Mouse (Mus musculus) brown adipose tissue, adult 24 weeks (tissue): ENCODE data around the gene Esrra. TPM values are rescaled to one million over a fixed set of nuclear protein-coding genes. Genes with fewer than 3 reads are reported as not detected.

ENCODE experiments used
- H3K27ac ChIP-seq: fragments of 200-500 bp; replicated peaks from 2 replicates; pipeline ENCODE4 v1.5.1; 2012; ENCODE audit warnings: low read depth, mild to moderate bottlenecking, low read length
- H3K4me1 ChIP-seq: fragments of 200-500 bp; 2 replicates; pipeline ENCODE4 v1.6.1; 2012; ENCODE audit warnings: low read length, mixed read lengths; ENCODE audit not compliant: control insufficient read depth, insufficient read depth, insufficient read length
- H3K4me3 ChIP-seq: fragments of 200-500 bp; 2 replicates; pipeline ENCODE4 v1.5.1; 2012; ENCODE audit warnings: low read depth, mild to moderate bottlenecking, low read length, moderate library complexity; ENCODE audit not compliant: insufficient read depth
- polyA plus RNA-seq: library from polyadenylated mRNA; stranded (reverse); fragments of >200 nt; gene quantifications from 2 replicates; pipeline ENCODE4 v1.2.4, GENCODE M21; 2012; ENCODE audit not compliant: missing spikeins, insufficient read depth, insufficient read length

The Esrra gene
- polyA plus RNA-seq, 1 experiment = 86.4 TPM

DNA sequence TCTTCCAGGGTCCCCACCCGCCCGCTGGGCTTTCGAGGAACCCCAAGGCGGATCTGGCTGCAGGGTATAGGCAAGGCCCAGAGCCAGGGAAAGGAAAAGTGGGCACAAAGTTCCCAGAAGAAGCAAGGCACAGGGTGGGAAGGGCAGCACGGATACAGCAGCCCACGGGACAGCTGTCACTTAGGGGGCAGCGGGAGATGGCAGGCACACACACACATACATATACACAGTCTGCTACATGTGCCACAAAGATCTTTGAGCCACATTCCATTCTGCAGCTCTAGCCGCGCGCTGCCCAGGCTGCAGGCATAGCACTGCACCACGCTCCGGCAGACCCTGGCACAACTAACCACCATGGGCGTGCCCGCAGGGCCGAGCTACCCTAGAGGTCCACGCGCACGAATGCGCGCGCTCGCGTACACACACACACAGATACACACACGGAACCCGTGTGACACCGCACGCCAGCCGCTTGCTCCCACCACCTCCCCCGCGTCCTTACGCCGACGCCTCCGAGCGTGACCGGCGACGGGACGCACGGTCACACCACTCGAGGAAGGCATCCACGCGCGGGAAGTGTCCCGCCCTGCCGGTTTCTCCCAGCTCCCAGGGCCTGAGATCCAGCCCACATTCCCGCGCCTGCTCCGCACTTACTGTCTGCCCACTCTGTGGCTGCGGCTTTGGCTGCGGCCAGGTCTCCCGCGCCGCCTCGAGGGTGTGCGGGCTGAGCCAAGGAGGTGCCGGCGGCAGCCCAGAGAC lies 12.0 kb upstream of the Esrra start:
- Histone ChIP-seq H3K4me1 (peaks cover 12% of the 10 kb centered on the region; the same call in 1 of the 2 replicates), H3K4me3 (peak overlapping the region; percentile 47), H3K27ac (no peak overlapping the region)

DNA sequence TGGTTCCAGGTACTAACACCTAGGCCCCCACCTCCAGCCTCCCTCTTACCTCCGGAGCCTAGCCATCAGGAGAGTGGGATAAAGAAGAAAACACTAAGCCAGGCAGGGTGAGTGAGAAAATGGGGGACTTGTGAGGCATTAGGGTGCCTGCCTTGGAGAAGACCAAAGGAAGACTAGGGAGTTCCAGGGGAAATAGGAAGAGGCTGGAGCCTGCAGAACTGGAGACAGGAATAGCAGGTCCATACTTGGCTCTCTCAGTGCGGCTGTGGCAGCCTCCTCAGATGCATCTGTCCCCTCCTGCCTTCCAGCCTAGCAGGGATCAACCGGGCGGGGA lies 11.5 kb upstream of the Esrra start:
- no peak overlapping the region for H3K4me3 ChIP-seq
- peaks cover 12% of the 10 kb centered on the region; the same call in 1 of the 2 replicates for H3K4me1 ChIP-seq
- H3K27ac ChIP-seq = no peak overlapping the region

DNA sequence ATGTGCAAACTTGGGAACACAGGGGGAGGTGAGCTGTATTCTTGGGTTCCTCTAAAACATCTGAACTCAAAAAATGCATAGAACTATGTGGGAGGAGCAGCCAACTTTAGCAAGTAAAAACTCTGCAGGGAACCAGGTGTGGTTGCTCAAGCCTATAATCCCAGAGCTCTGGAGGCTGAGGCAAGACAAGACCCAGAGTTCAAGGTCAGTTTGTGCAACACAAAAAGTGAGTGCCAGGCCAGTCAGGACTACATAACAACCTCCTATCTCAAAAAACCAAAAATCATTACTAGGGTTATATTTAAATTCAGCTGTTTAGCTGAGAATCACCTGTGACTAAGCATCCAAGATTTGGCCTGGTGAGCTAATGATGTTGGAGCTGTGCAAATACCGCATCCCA lies 10.4 kb upstream of the Esrra start:
- Histone ChIP-seq H3K27ac (no peak overlapping the region), H3K4me1 (peaks cover 12% of the 10 kb centered on the region; the same call in 1 of the 2 replicates), H3K4me3 (no peak overlapping the region)

DNA sequence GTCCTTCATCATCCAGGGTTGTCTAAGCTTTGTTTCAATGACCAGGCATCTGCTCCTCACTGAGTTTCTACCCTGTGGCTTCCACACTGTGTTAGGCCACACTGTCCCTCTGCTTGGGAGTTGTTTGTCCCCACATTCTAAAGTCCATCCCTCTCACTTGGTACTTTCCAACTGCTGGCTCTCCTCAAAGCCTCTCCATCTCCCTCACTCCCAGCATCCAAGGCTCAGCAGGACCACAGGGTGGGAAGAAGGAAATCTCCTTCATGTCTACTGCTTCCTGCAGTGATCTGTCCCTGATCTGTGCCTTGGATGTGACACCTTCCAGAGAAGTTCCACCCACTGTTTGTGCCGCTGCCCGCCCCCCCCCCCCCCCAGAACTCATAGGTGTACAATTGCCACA lies 9.4 kb upstream of the Esrra start:
- Histone ChIP-seq H3K27ac (no peak overlapping the region), H3K4me1 (peaks cover 13% of the 10 kb centered on the region), H3K4me3 (no peak overlapping the region)

DNA sequence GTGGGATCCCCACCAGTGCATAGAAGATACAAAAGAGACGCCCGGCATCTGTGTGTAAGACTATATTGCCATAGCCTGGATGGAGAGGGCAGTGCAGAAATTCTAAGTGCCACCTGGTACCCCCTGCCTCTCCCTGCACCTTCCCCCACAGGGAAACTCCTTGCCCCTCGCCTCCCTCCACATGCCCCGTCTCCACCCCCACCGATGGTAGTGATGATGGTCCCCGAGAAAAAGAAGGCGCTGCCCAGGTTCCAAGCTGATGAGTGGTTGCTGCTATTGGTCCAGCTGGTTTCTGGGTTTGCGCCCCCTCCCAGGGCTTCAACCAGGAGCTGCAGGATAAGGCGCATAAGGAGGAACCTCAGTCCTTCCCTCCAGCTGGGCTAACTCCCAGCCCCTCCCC lies 6.5 kb upstream of the Esrra start:
- no peak overlapping the region for H3K4me3 ChIP-seq
- no peak overlapping the region for H3K27ac ChIP-seq

DNA sequence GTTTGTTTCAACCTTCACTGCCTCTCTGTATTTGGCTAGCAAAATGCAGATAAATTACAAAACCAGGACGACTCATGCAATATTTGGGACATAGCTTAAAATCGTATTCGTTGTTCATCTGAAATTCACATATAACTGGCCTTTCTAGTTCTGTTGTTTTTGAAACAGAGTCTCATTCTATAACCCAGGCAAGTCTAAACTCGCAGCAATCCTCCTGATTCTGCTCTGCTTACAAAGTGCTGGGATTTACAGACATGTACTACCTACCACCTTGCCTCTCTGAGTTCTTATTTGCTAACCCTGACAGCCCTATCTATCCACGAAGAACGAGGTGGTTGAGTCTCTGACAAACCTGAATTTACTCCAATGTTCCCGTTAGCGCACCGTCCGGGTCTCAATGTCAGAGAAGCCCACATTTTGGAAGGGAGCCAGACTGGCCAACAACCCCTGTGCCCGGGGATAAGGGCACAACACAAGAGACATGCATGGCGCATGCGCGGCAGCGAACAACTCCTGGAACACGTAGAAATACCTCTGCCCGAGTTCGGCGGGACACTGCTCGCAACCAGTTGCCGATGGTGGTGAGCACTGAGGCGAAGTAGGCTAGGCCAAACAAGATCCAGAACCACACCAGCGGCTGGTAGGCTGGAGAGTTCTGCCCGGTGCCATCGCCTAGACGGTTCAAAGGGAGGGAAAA lies 5.1 kb upstream of the Esrra start:
- Histone ChIP-seq H3K4me3 (peak overlapping the region; percentile 6; the same call in 1 of the 2 replicates), H3K27ac (no peak overlapping the region)

More for the DNA sequence above, 6.5 kb upstream of the Esrra start:
- H3K4me1 ChIP-seq = peaks cover 10% of the 10 kb centered on the region

DNA sequence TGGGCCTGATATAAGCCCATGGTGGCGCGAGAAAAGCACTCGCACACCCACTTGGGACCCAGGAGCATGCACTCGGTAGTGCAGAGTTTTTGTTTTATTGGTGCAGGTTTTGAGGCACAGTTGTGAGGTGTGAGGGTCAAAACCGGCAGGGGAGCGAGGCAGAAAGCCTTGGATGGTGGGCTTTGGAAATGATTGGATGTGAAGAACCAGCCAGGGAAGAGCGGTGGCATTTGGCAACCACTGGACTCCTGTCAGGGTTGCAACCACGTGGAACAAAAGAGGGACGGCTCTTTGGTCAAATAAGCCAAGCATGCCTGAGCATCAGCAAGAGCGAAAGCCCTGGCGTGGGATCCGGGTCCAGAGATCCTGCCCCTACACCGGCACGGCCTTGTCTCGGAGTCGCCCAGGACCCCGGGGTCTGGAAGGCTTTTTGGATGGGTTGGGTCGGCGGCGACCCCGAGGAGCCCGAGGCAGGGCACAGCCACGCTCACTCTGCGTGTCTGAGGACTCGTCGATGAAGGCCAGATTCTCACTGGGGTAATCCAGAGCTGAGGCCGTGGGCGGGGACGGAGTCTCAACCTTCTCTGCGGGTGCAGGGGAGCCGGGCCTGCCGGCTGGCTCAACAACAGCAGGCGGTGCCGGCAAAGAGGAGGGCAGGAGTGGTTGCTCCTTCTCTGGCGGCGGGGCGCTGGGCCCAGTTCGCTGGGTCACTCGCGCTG lies 4.2 kb upstream of the Esrra start:
- Histone ChIP-seq H3K27ac (no peak overlapping the region), H3K4me1 (peaks cover 8% of the 10 kb centered on the region), H3K4me3 (no peak overlapping the region)

More for the DNA sequence above, 5.1 kb upstream of the Esrra start:
- H3K4me1 ChIP-seq = peaks cover 8% of the 10 kb centered on the region

DNA sequence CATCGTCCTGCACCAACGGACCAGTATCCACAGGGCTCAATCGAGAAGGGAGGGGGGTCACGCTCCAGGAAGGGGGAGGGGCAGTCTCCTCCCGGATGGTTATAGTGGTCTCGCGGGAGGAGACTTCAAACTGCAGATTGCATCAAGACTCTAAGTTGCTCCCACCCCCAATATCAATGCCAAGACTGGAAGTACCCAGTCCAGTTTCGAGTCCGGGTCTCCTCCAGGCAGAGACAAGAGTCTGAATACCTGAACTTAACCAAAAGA lies 3.6 kb upstream of the Esrra start, which contains the start of gene Catsperz:
Gene Catsperz, minus strand, starts transcription at position 74 of the 267 bp plus-strand sequence.
- H3K4me3 ChIP-seq = peak within 1 kb of the TSS; percentile 25

DNA sequence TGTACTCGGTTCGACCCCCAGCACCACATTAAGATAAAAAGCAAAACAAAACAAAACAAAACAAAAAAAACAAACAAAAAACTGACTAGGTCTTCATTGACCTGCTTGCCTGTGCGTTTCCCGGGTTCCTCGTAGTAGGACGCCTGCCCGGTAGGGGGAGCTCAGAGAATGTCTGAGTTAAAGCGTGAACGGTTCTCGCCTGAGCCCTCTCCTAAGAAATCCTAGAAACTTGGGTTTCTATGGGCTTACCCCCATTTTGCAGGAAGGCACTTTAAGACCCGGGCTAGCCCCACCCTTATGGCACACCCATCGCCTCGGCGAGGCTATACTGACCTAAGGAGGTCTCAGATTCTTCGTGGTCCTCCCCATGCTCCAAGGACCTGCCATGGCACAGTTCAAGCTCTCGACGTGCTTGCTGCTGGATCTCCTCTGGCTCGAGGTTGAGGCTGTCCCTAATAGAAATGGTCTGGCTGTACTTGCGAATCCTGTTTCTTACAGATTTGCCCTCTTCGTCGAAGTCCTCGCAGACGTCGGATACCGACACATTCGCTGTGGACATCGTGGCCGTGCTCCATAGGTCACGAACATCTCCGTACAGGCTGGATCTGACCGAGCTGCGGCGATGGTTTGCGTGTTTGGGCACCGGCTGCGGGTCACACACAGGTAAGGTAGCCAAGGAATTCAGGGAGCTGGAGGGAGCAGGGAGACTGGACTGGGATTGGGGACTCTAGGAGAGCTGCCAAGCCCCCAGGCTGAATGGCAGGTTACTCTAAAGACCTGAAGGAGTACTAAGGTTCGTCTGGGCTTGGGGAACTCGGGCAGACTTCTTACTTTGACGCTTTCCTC lies 3.1 kb upstream of the Esrra start:
- H3K4me1 ChIP-seq = peaks cover 11% of the 10 kb centered on the region
- no peak overlapping the region for H3K27ac ChIP-seq
- H3K4me3 ChIP-seq = peak overlapping the region; percentile 25

More for the DNA sequence above, 3.6 kb upstream of the Esrra start, which contains the start of gene Catsperz:
- Histone ChIP-seq H3K27ac (no peak within 1 kb of the TSS), H3K4me1 (peaks cover 8% of the 10 kb centered on the region)

DNA sequence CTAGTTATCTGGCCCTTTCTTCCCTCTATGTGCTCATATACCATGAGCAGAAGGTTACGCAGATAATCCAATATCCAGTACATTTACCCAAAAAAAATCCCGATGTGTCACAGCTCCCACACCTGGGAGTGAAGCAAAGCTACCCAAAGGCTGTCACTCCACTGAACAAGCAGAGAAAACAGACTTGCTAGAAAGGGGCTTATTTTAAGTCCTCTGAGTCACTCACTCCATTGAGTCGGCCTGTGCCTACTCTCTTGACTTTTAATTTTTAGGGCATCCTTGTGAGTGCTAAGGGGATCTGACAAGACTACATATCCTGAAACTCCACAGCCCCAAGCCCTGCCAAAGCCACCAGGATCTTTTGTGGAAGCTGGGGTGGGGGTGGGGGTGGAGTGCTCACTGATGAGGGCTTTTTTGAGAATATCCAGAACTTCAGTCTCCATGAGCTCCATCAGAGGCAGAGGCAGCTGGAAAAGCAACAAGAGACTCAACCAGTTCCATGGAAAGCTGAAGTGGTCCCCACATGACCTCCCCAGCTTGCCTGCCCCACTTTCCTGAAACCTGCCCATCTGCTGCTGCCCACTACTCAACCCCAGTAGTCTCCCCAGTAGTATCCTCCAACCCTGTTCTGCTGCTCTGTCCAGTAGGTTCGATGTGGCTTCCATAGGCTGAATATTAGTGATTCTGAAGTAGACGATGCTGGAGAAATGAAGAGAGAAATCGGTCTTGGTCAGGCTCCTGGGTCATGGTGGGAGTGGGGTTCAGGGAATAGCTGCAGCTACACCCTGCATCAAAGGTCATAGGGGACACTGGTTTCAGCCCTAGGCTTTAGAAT lies 1.5 kb upstream of the Esrra start:
- H3K4me1 ChIP-seq = peaks cover 11% of the 10 kb centered on the region
- H3K4me3 ChIP-seq = peak overlapping the region; percentile 73; the same call in 1 of the 2 replicates
- H3K27ac ChIP-seq = peak overlapping the region; percentile 99

DNA sequence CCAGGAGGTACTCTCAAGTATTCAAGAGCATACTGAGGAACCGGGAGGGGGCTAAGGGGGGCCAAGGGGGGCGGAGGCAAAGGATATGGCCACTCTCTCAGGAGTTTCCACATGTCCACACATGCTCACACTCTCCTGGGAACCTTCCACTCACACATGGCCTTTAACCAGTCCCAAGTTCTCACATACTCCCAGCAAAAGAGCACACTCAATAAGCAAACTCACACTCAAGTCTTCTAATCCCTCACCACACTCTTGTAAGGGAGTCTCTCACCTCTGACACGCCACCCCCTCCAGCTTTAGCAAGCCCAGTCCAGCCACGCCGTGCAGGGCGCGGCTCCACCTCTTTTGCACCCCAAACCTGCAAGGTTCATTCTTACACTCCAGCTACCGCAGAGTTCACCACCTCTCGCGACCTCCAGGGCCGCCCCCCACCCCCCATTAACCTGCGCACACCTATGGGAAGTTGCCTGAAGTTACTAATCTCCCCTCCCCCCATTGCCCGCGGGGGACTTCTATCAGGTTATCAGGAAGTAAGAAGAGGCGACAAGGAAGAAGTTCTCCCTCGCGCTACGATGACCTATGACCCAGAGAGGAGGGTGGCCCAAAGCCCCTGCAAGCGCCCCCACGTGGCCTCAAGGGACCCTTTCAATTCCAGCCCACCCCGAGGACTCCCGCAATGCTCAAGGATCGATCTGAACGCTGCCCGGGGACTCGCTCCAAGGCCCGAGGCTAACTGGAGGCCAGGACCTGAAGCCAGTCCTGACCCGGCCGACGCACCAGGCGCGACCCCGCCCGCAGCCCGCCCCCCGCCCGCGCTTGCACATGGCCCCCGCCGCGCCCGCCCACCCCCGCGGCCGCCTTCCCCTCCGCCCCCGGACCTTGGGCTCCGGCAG lies 624 bp downstream of the Esrra start:
- peaks cover 9% of the 10 kb centered on the region; the same call in 1 of the 2 replicates for H3K4me1 ChIP-seq
- peak overlapping the region; percentile 95 for H3K27ac ChIP-seq
- H3K4me3 ChIP-seq = peak overlapping the region; percentile 93

DNA sequence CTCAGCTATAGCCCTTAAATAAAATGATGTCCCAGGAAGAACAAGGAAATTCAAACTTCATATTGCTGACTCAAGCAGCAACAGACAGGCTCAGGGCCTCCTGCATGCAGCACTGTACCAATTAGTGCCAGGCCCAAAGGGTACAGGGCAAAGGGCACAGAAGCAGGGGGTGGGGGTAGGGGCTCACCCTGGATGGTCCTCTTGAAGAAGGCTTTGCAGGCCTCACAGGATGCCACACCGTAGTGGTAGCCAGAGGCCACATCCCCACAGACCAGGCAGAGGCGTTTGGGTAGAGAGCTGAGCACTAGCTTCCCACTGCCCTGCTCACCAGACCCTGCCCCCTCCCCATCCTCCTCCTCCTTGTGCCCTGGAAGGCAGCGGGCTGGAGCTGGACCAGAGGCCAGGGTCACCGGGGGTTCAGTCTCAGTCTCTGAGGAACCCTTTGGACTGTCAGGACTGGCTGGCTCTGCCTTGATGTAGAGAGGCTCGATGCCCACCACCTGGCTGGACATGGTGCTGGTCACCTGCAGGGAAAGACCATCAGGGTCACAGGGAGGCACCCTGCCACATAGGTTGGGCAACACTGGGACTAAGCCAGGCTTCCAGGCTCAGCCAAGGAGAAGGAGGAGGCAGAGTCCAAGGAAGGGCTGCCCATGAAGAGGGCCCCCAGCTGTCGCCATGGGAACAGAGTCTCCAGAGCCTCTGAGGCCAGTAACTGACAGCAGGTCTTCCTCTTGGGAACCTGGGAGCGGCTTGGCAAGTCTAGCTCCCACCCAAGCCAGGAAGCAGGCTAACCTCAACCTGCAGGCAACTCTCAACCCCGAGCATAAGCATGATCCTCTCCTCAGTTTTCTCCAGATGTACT lies 1.5 kb downstream of the Esrra start:
- peaks cover 7% of the 10 kb centered on the region; the same call in 1 of the 2 replicates for H3K4me1 ChIP-seq
- peak overlapping the region; percentile 93 for H3K4me3 ChIP-seq
- no peak overlapping the region for H3K27ac ChIP-seq
